Mouse (Mus musculus) forebrain, embryonic 12.5 days (tissue): ENCODE measurements at regions not wholly inside any gene's neighbourhood (a gene's known extent, or its start where the extent isn't known, plus 50 kb on each side); places are given as distances from the start of the nearest gene placed in this dataset.

Source experiments
- ATAC-seq: fragments of 200-750 bp; cut with Nextera tagmentation; 2 replicates; pipeline ENCODE4 v1.8.0; 2017; ENCODE audit warnings: moderate TSS enrichment; ENCODE audit not compliant: low FRiP score
- H3K27ac ChIP-seq: fragments of 300-500 bp; sonication (generic); 2 replicates; pipeline ENCODE4 v1.5.1; 2016; ENCODE audit warnings: mild to moderate bottlenecking
- H3K27me3 ChIP-seq: fragments of 300-500 bp; sonication (generic); 2 replicates; pipeline ENCODE4 v1.6.1; 2016; ENCODE audit warnings: mild to moderate bottlenecking
- H3K36me3 ChIP-seq: fragments of 300-500 bp; sonication (generic); replicated peaks from 2 replicates; pipeline ENCODE4 v1.6.1; 2016; ENCODE audit warnings: mild to moderate bottlenecking
- H3K4me1 ChIP-seq: fragments of 300-500 bp; sonication (generic); 2 replicates; pipeline ENCODE4 v1.6.1; 2016
- H3K4me2 ChIP-seq: fragments of 300-500 bp; sonication (generic); 2 replicates; pipeline ENCODE4 v1.6.1; 2016; ENCODE audit warnings: mild to moderate bottlenecking, moderate library complexity
- H3K4me3 ChIP-seq: fragments of 300-500 bp; sonication (generic); replicated peaks from 2 replicates; pipeline ENCODE4 v1.5.1; 2016; ENCODE audit warnings: mild to moderate bottlenecking
- H3K9ac ChIP-seq: fragments of 300-500 bp; sonication (generic); 2 replicates; pipeline ENCODE4 v1.6.1; 2016; ENCODE audit warnings: mild to moderate bottlenecking
- H3K9me3 ChIP-seq: fragments of 300-500 bp; sonication (generic); 2 replicates; pipeline ENCODE4 v1.6.1; 2016
- WGBS: fragments of 180-500 bp; shearing (Covaris S2); methylation state at CpG from one replicate; pipeline ENCODE4 v1.1.7; 2016; 5-methylcytosine and 5-hydroxymethylcytosine counted together

DNA sequence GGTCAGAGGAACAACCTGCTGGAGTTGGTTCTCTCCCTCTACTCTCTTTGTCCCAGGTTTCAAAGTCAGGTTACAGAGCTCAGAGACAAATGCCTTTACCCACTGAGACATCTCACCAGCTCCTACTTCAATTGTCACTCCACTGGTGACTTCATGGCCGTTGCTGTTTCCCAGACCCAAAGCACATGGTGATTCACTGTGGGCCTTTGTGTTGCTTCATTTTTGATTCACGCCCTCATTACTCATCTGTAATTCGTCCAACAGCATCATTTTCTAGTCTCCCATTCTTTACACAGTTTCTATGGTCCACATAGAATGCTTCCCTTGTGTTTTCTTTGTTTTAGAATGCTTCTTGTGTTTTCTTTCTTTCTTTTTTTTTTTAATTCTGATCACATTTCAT is 498.2 kb downstream of the Igsf11 start:
- Histone ChIP-seq H3K9ac (no peak overlapping the region), H3K36me3 (no peaks in the 10 kb centered on the region), H3K9me3 (no peaks in the 10 kb centered on the region), H3K4me3 (no peak overlapping the region), H3K4me1 (no peaks in the 10 kb centered on the region), H3K27me3 (no peaks in the 10 kb centered on the region), H3K27ac (no peak overlapping the region), H3K4me2 (no peak overlapping the region)
- 64% methylated on average over 3 of the region's 3 CpGs for WGBS
- no peak for ATAC-seq

DNA sequence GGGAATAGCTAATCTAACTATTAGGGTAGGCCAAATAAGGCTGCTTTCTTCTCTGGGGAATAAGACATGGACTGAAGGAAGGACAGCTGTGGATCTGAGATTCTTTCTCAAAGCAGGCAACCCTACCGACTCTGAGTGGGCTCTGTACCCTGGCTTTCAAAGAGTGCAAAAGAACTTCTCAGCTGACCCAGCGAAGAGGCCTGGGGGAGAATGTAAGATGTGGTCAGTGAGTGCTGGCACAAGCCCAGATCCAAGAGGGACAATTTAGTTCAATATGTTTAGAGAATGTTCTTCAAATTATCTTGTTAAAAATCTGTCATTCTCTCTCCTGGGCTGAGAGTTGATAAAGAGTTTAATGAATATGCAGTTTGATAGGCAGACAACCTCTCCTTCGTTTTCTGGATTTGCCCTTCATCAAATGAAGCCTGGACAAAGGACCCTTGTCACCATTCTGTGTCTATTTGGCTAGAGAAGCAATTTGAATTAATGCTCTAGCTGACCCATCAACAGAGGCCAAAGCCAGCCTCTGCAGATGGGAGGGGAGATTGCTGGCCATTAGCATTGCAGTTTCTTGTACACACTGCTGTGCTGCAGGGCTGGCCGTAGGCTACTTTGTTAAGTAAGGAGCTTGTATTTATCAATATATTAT is 509.8 kb downstream of the Igsf11 start:
- Histone ChIP-seq H3K36me3 (no peaks in the 10 kb centered on the region), H3K4me3 (no peak overlapping the region), H3K9ac (no peak overlapping the region), H3K4me1 (0 out of 2 replicates have a peak, but pooled peaks cover 3% of the 10 kb centered on the region), H3K27me3 (no peaks in the 10 kb centered on the region), H3K9me3 (no peaks in the 10 kb centered on the region), H3K27ac (no peak overlapping the region), H3K4me2 (no peak overlapping the region)
- WGBS, result 43% methylated on average over 4 of the region's 4 CpGs
- ATAC-seq, result peak; percentile 65; the same call in 1 of the 2 replicates

DNA sequence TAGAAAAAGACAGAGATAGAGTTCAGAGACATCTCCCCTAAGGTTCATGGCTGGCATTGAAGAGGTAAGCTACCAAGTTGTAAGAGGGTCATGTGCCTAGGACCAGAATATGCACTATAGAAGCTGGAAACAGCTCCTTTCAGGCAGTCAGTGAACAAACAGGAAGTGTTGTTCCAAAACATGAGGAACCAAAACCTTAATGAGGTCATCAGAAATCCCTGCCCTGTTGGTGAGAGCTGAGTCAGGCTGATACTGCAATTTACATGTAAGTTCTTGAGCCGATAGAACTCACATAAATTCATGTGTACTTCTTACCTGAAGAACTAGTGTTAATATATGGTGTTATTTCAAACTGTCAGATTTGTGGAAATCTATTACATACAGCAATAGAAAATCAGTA is 539.1 kb downstream of the Igsf11 start:
- no peaks in the 10 kb centered on the region for H3K36me3 ChIP-seq
- no peaks in the 10 kb centered on the region for H3K9me3 ChIP-seq
- no peaks in the 10 kb centered on the region for H3K27me3 ChIP-seq
- no peak overlapping the region for H3K9ac ChIP-seq
- no peaks in the 10 kb centered on the region for H3K4me1 ChIP-seq
- H3K4me2 ChIP-seq, result no peak overlapping the region
- H3K27ac ChIP-seq, result no peak overlapping the region
- 89% methylated on average over 1 of the region's 1 CpGs for WGBS
- ATAC-seq, result no peak
- H3K4me3 ChIP-seq, result no peak overlapping the region

DNA sequence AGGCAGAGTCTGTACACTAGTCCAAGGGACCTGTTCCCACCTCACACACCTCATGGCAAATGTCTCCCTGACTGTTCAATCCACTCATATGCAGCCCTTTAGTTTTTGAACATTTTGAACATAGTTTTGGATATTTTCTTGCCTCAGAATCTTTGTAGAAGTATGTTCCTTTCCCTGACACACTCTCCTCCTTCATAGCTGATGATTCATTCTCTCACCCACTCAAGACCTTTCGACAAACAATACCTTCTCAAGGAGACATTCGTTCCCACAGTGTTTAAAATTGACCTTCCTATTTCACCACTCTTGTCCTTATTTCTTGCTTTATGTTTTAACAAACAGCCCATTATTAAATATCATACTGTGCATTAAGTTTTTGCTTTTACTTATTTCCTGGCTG is 538.4 kb upstream of the Lsamp start:
- Histone ChIP-seq H3K27ac (no peak overlapping the region), H3K4me2 (no peak overlapping the region), H3K36me3 (no peaks in the 10 kb centered on the region), H3K9me3 (no peaks in the 10 kb centered on the region), H3K9ac (no peak overlapping the region), H3K27me3 (no peaks in the 10 kb centered on the region), H3K4me3 (no peak overlapping the region), H3K4me1 (no peaks in the 10 kb centered on the region)
- WGBS, result 85% methylated on average over 2 of the region's 2 CpGs
- ATAC-seq, result no peak

DNA sequence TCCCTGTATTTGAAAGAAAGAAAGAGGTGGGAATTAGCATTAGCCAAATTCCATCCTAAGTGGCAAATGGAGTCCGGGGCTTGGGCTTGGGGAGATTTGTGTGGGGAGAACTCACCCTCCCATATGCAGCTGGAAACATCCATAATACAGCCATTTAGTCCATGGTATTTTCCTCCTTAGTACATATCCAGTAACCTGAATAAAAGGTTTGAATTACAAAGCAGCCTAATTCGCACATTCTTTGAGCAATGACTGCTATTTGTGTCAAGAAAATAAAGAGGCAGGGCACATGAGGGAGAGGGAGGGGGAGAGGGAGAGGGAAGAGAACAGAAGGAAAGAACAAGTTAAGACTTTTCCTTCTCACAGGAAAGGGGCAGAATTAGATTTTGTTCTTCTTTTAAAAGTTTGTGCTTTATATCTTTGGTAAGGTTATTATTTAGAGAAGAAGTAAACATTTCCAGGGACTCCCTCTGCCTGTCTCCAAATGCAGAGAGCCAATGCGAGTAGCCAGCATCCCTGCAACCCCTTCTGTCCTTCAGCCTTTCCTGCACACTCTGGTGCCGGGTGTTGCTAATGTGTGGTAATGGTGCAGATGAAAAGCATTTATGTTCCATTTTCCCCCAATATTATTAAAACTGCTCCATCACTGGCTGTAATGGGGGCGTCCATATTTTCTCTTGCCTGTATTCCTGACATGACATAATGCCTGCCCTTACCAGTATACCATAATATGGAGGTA is 530.6 kb upstream of the Lsamp start:
- no peaks in the 10 kb centered on the region for H3K36me3 ChIP-seq
- H3K27me3 ChIP-seq, result no peaks in the 10 kb centered on the region
- ATAC-seq, result peak; percentile 70
- no peaks in the 10 kb centered on the region for H3K9me3 ChIP-seq
- peaks cover 10% of the 10 kb centered on the region; the same call in 1 of the 2 replicates for H3K4me1 ChIP-seq
- no peak overlapping the region for H3K4me3 ChIP-seq
- H3K9ac ChIP-seq, result no peak overlapping the region
- no peak overlapping the region for H3K4me2 ChIP-seq
- H3K27ac ChIP-seq, result no peak overlapping the region
- WGBS, result 43% methylated on average over 5 of the region's 5 CpGs
